Mouse (Mus musculus) left cerebral cortex, adult 6 months (tissue): ENCODE data around the gene Ncam2. TPM values are rescaled to one million over a fixed set of nuclear protein-coding genes. Genes with fewer than 3 reads are reported as not detected.

Source experiments
- long read RNA-seq, 2 experiments: library from polyadenylated mRNA; unstranded; transcript quantifications; one replicate each; pipeline ENCODE4 v2.0.0; 2019 to 2020
- polyA plus RNA-seq: library from polyadenylated mRNA; unstranded; fragments of <200 nt; fragmentation: Nextera tagmentation; gene quantifications from 2 replicates; pipeline ENCODE4 v1.2.3, GENCODE M21; 2021

Ncam2 gene
- 11.3 and 22.7 TPM in 2 replicates for polyA plus RNA-seq
- long read RNA-seq, experiment 1, partial matches to known transcripts: 23 of 33 reads
- long read RNA-seq, experiment 1, other reads (novel, unspliced or antisense): 10 of 33 reads
- long read RNA-seq, experiment 2, partial matches to known transcripts: 11 of 21 reads
- long read RNA-seq, experiment 2, other reads (novel, unspliced or antisense): 10 of 21 reads

GRCm38 (mm10) chr16:81200201-81201071 is at the start of gene Ncam2:
TSS of gene Ncam2 (plus strand) at chr16:81200697.

